Mouse (Mus musculus): ENCODE data around the gene Hist1h2bk. TPM values are rescaled to one million over a fixed set of nuclear protein-coding genes. Genes with fewer than 3 reads are reported as not detected.

Hist1h2bk gene
- total RNA-seq, 2 experiments from 2014 or later, result 10.8 to 26.5 TPM

DNA sequence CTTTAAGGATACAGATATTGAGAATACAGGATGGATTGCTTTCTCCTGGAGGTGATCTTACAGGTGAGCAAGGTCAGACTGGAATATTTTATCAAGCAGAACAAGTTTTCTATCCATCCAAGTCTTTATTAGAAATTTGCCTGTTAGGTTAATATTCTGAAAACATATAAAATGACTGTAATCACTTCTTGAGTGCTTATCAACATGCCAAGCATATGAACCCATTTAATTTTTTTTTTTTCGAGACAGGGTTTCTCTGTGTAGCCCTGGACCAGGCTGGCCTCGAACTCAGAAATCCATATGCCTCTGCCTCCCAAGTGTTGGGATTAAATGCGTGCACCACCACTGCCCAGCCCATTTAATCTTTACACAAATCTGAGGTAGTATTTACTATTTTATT lies 1.3 kb downstream of the Hist1h2bk start:
- intact Hi-C loops (cut with DNase I), result loop anchor here (10.0 kb wide), 1 partner anchor 212 kb away; no protein-coding TSS in a partner anchor
- no peak for DNase-seq

DNA sequence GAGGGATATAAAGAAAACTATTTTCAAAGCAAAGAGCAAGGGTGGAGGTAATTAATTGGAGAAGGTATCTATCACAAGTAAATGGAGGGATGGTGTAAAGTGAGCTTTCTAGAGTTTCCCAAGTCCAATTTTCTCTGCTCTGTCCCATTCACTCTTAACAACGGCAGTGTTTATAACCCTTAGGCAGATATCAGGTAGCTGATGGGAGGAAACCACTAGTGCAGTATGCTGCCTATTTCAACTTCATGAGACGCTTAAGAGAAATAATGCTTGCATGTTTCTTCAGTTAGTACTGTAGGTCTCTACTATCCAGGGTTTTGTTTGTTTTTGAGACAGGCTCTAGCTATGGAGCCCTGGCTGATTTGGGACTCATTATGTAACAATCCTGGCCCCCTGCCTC lies 1.7 kb downstream of the Hist1h2bk start:
- DNase-seq, result no peak
- intact Hi-C loops (cut with DNase I), result loop anchor here (10.0 kb wide), 1 partner anchor 213 kb away; no protein-coding TSS in a partner anchor

DNA sequence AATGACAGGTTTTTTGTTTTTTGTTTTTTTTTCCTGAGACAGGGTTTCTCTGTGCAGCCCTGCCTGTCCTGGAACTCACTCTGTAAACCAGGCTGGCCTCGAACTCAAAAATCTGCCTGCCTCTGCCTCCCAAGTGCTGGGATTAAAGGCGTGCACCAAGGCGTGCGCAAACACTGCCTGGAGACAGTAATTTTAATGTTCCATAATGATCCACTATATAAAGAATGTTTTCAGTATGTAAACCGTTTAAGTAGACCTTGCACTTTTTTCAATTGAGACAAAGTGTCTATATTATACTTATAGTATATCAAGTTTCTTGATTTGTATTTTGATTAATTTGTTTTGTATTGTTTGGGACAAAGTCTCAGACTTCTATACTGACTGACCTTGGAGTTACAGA lies 3.7 kb downstream of the Hist1h2bk start:
- no peak for DNase-seq
- intact Hi-C loops (cut with DNase I), result loop anchor here (10.0 kb wide), 1 partner anchor 215 kb away; no protein-coding TSS in a partner anchor

DNA sequence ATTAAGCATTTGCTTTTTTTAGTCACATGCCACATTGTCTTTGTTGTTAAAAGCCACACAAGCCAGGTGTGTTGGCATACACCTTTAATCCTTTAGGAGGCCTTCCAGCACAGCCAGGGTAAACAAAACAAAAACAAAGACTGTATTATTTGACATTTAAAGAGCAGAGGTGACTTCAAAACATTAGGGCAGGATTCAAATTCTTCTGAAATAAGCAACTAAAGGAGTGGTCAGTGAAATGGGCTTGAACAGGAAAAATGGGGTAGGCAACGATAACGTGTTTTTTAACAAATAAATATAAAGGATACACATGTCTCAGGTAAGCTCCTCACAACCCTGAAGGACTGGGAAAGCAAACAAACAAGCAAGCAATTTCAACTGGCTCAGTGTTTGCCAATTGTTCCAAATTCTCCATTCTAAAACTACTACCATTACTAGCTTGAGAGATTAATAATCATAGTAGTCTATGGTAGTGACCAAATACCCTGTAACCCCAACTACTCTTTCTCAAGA lies 4.3 kb downstream of the Hist1h2bk start:
- intact Hi-C loops (cut with DNase I), result loop anchor here (10.0 kb wide), 2 partner anchors 215 to 1715 kb away; partner anchors contain the start of genes Hist1h2ab, Hist1h3b and Hist1h4b
- DNase-seq, result no peak

DNA sequence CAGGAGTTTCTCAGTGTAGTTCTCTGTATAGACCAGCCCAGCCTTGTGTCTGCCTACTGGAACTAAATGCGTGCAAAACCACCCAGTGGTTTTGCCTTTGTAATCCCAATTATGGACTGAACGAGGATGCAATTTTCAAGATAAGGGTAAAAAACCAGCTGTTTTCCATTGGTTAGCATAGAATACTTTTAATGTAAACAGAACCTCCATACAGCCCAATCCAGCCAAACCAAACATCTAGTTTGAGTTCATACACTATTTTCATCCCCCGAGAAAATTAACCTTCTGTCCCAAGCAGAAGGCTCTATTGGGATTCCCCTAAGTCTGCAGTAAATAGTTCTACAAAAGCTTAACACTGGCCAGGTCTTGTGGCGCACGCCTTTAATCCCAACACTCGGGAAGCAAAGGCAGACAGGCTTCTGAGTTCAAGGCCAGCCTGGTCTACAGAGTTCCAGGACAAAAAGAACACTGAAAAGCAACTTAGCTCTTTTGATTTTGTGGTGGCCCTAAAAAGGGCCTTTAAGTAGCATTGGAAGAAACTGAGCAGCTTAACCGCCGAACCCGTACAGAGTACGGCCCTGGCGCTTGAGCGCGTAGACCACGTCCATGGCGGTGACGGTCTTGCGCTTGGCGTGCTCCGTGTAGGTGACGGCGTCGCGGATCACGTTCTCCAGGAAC lies 4.9 kb downstream of the Hist1h2bk start:
- no peak for DNase-seq
- intact Hi-C loops (cut with DNase I), result loop anchor here (10.0 kb wide), 1 partner anchor 1714 kb away; the partner anchor contains the start of genes Hist1h2ab, Hist1h3b and Hist1h4b

DNA sequence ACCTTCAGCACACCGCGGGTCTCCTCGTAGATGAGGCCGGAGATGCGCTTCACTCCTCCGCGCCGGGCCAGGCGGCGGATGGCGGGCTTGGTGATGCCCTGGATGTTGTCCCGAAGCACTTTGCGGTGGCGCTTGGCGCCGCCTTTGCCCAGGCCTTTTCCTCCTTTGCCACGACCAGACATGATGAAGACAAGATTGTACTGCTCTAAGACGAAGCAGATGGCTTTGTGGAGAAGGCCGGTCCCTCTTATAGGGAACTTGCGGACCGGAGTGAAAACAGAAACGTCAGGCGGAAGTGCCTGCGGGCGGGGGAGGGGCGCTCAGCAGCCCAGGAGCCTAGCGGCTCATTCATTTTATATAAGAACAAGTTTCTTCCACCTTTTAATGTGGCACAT lies 5.5 kb downstream of the Hist1h2bk start, which contains the start of gene Hist1h4i:
Hist1h4i (minus strand) TSS at position 221 of the 395 bp plus-strand sequence.
- peak; percentile 90 to 91 for DNase-seq
- intact Hi-C loops (cut with DNase I), result loop anchor here (10.0 kb wide), 1 partner anchor 1714 kb away; the partner anchor contains the start of genes Hist1h2ab, Hist1h3b and Hist1h4b

DNA sequence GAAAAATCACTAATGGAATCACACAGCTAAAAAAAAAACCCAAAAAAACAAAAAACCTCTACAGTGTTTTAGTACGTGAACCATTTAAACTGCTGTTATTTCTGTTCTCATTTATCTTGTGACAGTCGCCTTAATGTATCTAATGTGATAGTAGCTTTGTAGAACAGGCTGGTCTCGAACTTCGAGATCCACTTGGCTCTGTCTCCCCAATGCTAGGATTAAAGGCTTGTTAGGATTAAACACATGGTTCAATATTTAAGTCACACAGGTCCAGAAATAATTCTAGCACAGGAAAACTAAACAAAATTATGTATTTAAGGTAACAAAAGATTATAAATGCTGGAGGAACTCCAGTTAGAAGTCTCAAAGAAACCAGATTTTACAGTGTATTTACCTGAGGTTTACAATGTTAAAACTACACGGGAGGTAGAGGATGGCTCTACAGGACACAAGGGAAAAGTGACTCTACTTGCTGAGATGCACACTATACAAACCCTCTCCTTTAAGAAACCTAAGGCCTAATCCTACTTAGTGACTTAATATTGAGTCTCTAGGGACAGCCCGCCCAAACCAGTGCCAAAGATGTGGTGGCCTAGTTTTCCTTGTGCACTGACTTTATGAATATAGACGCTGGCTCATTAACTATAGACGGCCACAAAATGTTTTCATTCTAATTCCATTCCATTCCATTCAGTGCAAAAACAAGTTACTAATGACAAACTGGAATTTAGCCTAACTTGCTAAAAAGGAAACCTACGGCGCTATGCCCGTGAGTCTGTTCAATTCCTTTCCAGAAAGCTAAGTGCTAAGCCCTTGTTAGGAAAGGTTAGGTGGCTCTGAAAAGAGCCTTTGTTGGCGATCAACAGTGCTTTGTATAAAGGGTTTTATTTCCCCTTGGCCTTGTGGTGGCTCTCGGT lies 6.2 kb downstream of the Hist1h2bk start:
- intact Hi-C loops (cut with DNase I), result loop anchor here (10.0 kb wide), 1 partner anchor 1713 kb away; the partner anchor contains the start of genes Hist1h2ab, Hist1h3b and Hist1h4b
- no peak for DNase-seq

DNA sequence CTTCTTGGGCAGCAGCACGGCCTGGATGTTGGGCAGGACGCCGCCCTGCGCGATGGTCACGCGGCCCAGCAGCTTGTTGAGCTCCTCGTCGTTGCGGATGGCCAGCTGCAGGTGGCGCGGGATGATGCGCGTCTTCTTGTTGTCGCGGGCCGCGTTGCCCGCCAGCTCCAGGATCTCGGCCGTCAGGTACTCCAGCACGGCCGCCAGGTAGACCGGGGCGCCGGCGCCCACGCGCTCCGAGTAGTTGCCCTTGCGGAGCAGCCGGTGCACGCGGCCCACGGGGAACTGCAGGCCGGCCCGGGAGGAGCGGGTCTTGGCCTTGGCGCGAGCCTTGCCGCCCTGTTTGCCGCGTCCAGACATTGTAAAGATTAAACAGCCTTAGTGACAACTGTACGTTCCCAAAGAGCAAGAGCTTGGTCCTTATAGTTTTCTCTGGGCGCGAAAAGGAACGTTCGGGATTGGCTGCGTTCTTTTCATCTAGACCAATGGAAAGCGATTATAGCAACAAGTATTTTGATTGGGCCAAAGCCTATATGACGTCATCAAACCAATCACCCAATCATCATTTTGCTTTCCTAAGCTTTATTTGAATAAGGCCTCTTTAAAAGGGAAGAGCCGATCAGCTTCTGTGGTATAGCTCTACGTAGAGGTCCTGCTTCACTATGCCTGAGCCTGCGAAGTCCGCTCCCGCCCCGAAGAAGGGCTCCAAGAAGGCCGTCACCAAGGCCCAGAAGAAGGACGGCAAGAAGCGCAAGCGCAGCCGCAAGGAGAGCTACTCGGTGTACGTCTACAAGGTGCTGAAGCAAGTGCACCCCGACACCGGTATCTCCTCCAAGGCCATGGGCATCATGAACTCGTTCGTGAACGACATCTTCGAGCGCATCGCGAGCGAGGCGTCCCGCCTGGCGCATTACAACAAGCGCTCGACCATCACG lies 7.2 kb downstream of the Hist1h2bk start, which contains the start of the genes Hist1h2ag and Hist1h2bj:
Hist1h2ag (minus strand) TSS at position 377 of the 935 bp plus-strand sequence.
Hist1h2bj (plus strand) TSS at position 647 of the 935 bp plus-strand sequence.
- DNase-seq, result peak; percentile 75 to 78
- intact Hi-C loops (cut with DNase I), result loop anchor here (10.0 kb wide), 1 partner anchor 1712 kb away; the partner anchor contains the start of genes Hist1h2ab, Hist1h3b and Hist1h4b

DNA sequence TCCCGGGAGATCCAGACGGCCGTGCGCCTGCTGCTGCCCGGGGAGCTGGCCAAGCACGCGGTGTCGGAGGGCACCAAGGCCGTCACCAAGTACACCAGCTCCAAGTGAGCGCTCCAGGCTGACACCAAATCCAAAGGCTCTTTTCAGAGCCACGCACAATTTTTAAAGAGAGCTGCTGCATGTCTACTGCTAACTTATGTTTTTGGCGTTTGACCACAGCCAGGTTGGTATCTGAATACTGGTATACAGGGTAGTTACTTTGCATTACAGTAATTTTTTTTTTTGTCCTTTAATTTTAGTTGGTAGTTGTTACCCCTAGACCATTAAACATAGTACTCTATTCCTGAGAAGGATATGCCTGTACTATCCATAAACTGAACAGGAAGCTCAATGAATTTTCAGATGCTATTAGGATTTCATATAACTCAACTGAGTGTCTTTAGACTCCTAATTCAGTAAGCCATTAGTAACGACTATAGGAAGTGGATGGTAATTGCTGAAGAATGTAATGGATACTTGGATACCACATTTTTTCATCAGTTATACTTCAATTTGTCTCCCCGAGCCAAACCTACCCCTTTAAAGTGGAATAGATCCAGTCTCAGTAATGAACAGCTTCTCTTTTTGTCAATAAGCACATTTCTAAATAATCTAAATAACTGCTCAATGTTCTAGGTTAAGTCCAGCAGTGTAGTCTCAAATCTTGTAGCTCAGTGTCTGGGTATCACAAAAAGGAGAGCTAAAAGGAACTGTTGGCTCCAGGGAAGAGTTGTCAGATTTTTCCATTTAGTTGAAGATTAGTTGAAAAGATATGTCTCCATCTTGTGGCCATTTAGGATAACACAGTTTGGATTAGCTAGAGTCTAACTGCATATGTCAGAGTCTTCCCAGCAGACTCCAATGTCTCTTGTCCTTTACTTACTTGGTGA lies 8.1 kb downstream of the Hist1h2bk start:
- intact Hi-C loops (cut with DNase I), result loop anchor here (10.0 kb wide), 1 partner anchor 1711 kb away; the partner anchor contains the start of genes Hist1h2ab, Hist1h3b and Hist1h4b
- DNase-seq, result no peak

DNA sequence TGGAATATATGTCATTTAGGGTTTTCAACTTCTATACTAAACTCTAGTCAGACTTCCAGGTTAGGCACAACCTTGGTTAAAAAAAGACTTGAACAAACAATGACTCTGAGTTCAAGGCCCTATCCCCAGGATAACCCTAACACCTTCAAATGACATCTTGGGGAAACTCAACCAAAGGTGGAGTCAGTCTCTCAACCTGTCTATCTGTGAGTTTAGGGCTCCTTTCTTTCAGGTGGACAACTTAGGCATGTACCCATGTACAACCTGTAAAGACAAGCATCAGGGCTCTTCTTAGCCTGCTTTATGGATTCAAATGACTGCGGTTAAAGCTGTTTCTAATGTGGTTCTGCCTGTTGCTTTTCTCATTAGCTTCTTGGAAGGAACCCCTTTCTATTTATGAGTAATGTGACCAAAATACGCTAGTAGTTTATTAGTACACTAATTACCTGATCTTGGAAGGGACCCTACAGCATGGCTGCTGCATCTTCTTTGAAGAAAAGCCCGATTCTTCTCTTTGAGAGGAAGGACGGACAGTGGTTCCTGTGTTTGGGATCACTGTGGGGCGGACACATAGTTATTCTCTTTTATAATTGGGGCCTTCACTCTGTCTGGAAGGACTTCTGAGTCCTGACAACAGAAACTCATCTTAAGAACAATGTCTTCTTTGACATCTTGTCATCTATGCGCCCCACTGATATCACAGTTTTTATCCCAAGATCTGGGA lies 8.9 kb downstream of the Hist1h2bk start:
- DNase-seq, result no peak
- intact Hi-C loops (cut with DNase I), result loop anchor here (10.0 kb wide), 1 partner anchor 1710 kb away; the partner anchor contains the start of genes Hist1h2ab, Hist1h3b and Hist1h4b

DNA sequence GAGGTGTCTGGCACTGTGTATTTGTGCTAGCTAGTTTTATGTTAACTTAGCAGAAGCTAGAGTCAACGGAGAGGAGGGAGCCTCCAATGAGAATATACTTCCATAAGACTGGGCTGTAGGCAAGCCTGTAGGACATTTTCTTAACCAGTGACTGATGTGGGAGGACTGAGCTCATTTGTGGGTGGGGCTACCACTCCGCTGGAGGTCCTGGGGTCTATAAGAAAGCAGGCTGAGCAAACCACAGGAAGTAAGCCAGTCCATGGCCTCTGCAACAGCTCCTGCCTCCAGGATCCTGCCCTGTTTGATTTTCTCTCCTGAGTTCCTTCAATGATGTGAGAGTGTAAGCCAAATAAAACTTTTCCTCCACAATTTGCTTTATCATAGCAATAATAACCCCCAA lies 9.6 kb downstream of the Hist1h2bk start:
- intact Hi-C loops (cut with DNase I), result loop anchor here (10.0 kb wide), 1 partner anchor 1709 kb away; the partner anchor contains the start of genes Hist1h2ab, Hist1h3b and Hist1h4b
- DNase-seq, result no peak

DNA sequence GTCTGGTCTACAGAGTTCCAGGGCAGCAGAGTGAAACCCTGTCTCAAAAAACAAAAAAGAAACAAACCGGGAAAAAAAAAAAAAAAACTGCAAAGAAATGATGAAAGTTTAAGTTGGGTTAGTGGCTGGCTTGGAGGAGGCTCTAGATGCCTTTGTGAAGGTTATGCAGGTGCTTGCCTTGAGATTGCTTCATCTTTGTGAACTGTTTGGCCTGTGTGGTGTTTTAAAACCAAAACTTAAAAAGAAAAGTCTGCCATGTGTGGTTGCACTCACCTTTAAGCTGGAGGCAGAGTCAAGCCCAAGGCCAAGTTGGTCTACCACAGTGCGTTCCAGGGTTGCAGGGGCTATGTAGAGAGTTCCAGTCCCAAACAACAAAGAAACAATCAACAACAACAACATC lies 13.4 kb downstream of the Hist1h2bk start:
- DNase-seq, result no peak

DNA sequence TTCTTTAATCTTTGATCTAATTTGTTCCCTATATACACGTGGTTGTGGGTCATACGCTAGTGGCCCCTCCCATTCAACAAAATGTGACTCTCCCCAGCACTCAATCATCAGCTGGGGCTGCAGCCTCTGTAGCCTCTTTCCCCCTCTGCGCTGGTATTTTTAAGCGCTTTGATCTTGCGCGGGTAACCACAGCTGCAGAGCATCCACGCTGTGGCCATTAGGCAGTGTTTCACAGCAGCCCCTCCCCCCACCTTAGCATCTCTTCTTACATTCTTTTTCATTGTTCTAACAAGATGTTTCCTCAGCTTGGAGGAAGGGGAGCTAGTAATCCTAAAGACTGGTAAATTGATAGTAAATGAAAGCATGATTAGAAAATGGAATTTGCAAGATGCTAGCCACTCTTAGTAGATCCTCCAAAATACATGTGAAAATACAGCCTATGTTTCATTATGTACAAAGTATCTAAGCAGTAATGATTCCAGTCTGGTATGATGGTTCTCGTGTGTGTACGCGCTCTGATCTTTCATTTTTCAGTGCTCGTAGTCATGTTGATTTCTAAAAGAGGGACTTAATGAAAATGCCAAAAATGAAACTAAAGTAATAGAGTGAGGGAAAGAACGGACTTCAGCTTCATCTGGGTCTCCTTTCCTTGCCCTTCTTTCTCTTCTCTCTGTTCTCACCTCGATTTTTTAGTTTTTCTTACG lies 14.2 kb downstream of the Hist1h2bk start:
- intact Hi-C loops (cut with DNase I), result loop anchor here (10.0 kb wide), 1 partner anchor 1705 kb away; the partner anchor contains the start of genes Hist1h2ab, Hist1h3b and Hist1h4b

More for the DNA sequence above, 13.4 kb downstream of the Hist1h2bk start:
- intact Hi-C loops (cut with DNase I), result loop anchor here (10.0 kb wide), 1 partner anchor 1706 kb away; the partner anchor contains the start of genes Hist1h2ab, Hist1h3b and Hist1h4b

DNA sequence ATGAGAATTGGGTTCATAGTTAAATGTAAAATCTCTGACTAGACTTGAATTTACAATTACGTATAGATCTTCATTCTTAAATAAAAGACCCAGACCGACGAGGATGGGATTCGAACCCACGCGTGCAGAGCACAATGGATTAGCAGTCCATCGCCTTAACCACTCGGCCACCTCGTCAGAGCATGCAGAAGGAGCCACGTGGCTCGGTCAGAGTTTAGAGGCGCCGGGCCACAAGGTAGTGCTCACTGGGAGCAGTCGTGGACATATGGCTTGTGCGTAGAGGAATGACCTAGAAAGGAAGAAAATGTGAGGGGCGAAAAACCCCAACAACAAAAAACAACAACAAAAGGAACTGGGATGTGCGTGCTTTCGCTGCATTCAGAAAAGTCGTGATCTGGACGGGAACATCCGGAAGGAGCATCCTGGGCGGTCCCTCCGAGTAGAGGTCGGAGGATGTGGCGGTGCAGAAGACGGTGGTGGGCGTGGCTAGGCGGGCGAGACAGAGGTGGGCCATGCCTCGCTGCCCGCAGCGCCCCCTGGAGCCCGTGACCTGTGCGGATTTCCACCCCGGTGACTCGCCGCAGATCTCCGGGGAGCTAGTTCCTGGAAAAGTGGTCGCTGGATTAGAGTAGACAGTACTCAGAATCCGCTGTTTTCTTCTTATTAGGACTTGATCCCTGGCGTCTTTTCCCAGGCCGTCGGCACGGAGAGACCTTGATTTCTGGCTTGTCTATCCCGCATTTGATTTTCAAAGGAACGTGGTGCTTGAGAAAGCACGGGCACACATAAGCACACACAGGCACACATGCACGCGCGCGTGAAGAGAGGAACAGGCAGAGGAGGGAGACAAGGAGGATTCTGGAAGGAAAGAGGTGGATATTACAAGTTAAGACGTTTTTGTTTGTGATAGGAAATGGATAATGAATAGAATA lies 15.2 kb downstream of the Hist1h2bk start:
- intact Hi-C loops (cut with DNase I), result no loop called here

More for the DNA sequence above, 14.2 kb downstream of the Hist1h2bk start:
- DNase-seq, result no peak

DNA sequence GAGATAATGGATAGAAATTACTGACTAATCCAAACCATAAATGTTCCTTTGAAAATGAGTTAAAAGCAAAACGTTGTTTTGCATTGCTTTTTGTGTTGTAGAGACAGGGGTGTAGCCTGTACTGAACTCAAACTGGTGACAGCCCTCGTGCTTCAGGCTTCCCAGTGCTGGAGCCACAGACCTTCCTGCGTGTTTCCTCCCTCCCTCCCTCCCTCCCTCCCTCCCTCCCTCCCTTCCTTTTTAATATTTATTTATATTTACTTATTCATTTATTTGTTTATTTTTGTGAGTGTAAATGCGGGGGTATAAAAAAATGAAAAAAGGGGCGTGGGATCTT lies 15.8 kb downstream of the Hist1h2bk start:
- no peak for DNase-seq
- intact Hi-C loops (cut with DNase I), result no loop called here

More for the DNA sequence above, 15.2 kb downstream of the Hist1h2bk start:
- DNase-seq, result peak; percentile 74 to 79
